Mouse (Mus musculus): ENCODE data around the gene Zfp446.

GRCm38 (mm10) chr7:13032541-13032940, 54.9 kb downstream of the Zfp446 start:
- TF ChIP-seq POLR2A (IDR thresholded peaks at IDR 0.05; ENCODE audit: borderline replicate concordance, low read depth, low read length), result no peak
- no peak for TF ChIP-seq CTCF (IDR thresholded peaks at IDR 0.05; ENCODE audit: low read depth, low read length)
